Mouse (Mus musculus) frontal cortex, postnatal 36 days (tissue): Measurements from ENCODE around the gene Pigo.
"Not testable (repeated sequence)": the region's sequence is repeated elsewhere in the genome, so short reads cannot be mapped to it uniquely, and the experiment has no call there.

Experiments
- DNase-seq, 2 experiments: peaks; one replicate each; pipeline ENCODE4 v3.0.0; 2022; ENCODE audit warnings: low spot score in 2 of 2

Pigo gene

DNA sequence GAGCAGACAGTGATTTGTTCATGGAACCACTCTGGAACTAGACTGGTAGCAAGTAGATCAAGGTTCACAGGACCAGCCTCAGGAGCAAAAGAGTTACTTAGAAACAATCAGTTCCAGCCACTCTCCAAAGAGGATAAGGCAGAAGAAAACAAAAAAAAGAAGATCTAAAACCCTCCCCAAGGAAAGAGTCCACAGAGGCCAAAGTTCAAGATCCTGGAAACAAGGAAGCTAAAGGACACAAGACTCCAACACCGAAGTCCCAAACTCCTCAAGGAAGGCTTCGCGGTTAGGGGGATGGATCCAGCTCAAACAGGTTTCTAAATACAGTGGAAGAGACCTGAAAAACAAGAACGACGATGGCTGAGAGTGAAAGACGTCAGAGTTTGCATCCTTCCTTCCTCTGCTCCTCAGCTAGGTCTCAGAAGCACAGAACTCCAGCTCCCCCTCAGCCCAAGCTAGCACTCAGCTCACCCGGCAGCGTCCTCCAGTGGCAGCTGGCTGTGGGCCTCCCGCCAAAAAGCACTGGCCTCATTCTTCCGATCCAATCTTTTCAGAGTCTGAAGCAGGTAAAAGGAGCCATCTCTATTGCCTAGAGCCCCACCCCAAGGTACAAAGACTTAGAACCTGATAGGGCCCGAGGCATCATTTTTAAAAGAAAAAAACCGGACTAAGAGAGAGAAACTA is 22.7 kb downstream of the Pigo start:
- no peak for DNase-seq

DNA sequence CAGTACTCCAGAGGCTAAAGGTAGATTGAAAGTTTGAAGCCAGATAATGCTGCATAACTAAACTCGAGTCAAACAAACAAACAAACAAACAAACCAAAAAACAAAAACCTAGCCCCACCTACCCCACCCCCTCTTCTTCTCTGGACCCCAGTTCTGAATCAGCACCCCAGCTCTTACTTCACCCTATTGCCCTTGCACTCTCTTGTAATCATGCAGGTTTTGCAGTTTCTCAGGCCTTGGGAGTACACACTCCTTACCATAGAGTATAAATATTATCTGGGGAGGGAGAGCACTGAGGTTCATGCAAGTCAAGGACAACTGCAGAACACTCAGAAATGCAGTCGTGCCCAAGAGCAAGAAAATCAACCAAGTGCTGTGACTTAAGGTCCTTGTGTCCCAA is 24.3 kb downstream of the Pigo start:
- DNase-seq: no peak

DNA sequence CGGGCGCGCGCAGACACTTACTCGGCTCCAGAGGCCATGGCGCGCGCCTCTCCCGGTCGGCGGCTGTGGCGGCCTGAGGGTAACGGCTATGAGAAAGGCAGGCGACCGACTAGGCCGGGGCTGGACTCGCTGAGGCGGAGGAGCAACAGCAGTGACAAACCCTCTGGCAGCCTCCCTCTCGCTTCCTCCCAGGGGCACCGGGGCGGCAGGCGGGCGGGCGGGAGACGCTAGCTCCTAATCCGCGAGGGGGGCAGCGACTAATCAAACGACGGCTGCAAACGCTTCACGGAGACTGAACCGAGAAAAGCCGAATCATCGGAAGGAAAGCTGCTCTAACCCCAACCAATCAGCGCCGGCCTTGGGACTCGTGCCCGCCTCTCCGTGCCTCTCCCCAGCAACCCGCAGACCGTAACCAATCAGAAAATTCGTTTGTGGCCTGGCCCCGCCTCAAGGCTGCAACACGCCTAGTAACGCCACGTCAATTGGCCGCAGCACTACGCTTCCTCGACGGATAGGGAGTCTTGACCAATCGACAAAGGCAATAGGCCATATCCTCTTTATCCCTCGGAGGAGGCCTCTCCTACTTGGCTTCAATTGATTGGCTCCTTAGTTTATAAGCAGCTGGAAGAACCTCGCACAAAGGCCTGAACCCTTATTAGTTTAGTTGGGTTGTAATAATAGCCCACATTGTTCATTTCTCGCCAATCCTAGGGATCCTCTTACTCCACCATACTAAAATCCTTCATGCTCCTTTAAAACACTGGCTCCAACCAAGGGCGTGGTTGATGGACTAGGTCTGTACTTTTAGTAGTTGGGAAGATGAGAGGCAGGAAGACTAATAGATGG is 25.3 kb downstream of the Pigo start, which contains the start of gene Vcp:
Vcp (minus strand) TSS at position 367 of the 846 bp plus-strand sequence.
- peak; percentile 99 for DNase-seq

DNA sequence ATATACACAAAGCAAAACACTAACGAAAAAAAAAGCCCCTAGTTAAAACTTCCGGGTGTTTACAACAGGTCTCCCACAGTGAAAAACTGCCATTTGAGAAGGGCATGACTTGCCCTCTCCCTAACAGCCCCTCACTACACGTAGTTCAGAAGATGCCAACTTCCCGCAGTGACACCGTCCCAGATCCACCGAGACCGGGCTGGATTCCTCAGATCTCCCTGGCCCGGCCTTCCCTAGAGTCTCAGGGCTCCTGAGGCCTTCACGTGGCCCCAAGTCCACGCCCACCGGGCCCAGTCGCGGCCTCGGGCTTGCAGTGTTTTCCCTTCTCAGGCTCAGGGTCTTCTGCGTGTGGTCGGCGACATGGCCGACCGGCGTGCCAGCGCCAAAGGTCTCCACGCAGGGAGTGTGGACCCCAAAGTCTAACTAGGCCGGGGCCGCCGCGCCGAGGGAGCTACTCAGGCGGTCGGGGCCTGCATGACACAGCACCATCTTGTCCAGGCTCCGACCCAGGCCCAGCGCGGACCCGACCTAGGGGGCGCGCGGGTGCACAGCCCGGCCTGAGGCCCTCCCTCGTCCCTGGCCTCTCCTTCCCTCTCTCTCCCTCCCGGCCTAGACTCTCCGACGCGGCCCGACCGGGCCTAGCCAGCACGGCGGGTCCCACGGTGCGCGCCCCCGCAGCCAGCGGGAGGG is 26.0 kb downstream of the Pigo start:
- peak; percentile 65 to 67 for DNase-seq

DNA sequence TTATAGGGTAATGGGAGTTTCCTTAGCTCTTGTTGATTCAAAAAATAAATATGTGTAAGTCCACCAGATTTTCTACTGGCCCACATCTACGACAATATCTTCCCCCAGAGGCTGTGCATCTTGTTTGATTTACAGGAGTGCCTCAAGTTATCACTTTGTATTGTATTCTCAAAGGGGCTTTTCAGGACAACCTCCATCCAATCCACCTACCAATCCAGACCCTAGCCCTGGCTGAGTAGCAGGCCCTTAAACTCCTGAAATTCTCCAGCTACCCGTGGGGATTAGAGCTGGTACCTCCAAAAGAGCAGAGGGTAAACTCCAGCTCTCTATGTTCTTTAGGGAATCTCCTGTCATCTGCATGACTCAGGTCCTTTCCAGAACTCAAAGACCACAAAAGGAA is 27.6 kb downstream of the Pigo start:
- DNase-seq: no peak

DNA sequence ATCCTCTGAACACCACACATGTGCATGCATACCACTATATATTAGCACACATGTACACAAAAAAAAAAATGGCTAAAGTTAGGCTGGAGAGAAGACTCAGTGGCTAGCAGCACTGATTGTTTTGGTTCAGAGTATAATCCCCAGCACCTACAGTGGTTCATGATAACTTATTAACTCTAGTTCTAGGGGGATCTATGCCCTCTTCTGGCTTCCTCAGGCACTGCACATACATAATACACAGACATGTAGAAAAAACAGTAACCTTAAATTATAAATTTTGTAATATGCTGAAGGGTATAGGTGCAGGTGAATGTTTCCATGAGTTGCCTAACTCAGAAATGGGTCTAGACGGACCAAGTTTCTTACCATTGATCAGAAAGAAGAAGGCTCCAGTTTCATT is 37.3 kb downstream of the Pigo start:
- DNase-seq: no peak

DNA sequence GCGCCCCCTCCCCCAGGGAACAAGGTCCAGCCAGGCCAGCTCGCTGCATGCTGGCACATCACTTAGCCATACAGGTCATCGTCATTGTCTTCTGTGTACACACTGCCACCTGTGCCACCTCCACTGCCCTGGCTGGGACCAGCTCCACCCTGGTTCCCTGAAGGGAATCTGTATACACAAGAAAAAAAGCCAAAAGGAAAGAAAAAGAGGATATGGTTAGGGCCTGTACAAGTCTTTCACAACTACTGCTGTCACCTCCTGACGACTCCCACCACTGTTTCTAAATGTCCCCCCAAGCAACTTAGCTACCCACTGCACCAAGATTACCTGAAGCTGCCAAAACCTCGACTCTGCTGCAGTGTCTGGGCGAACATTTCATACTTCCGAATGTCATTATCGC is 45.2 kb downstream of the Pigo start:
- not testable (repeated sequence) for DNase-seq

DNA sequence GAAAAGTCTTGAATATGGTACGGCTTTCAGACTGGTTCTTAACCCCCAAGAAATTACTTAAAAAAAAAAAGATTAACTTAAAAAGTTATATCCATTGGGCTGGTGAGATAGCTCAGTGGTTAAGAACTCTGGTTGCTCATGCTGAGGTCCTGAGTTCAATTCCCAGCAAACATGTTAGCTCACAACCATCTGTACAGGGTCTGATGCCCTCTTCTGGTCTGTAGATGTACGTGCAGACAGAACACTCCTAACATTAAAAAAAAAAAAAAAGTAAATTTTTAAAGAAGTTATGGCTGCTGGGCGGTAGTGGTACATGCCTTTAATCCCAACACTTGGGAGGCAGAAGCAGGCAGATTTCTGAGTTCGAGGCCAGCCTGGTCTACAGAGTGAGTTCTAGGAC is 47.6 kb downstream of the Pigo start:
- no peak for DNase-seq

DNA sequence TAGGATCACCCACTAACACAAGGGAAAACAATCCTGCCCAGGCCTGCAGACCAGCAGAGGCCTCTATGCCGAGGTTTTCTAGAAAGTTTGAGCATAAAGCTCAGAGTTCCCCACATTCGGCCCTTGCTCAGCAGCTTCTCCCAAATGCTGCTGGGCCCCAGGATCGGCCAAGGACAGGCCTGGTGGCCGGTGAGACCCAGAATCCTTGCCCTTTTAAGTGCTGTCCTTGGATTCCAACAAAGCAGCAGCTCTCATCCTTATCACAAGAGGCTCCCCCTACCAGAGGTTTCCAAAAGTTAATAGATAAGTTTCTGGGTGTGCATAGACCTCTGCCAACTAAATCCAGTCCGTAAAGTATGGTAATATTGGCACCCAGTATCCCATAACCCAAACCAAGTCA is 51.8 kb downstream of the Pigo start:
- no peak for DNase-seq

DNA sequence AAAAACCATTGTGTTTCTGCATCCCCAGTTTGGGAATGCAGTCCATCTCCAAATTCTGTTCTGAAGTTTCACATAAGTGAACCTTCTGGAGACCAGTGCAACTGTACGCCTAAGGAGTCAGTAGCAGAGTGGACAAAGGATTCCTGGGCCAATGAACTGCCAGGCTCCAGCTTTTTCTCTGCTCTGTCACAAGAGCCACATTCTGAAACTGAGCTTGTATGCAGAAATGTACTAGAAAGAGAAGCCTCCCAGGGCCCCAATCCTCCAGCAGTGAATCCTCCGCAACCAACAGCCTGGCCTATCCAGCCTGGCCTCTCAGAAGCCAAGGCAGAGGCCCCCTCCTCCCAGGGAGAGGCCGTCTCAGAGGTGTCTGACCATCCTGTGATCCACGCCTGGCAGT is 52.7 kb downstream of the Pigo start:
- DNase-seq: no peak

DNA sequence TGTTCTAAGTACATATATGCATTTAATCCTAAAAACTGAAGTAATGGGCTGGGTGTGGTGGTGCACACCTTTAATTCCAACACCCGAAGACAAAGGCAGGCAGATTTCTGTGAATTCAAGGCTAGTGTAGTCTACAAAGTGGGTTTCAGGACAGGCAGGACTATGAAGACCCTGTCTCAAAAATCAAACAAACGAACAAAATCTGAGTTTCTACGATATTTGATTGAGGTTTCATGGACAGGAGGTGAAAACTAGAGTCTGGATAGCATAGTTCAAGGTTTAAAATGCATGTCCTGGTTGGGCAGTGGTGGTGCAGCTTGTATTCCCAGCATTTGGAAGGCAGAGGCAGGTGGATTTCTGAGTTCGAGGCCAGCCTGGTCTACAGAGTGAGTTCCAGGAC is 56.3 kb downstream of the Pigo start, which contains the start of gene 1700022I11Rik:
1700022I11Rik (plus strand) TSS at position 301 of the 400 bp plus-strand sequence.
- no peak for DNase-seq
